Mouse (Mus musculus): Measurements from ENCODE around the gene Maz. TPM values are rescaled to one million over a fixed set of nuclear protein-coding genes. Genes with fewer than 3 reads are reported as not detected.
A peak's percentile ranks its signal among the peaks of the same experiment; 100 is the strongest.

Gene Maz
- total and polyA plus RNA-seq, 3 experiments: 234 to 540 TPM; not detected in 1

DNA sequence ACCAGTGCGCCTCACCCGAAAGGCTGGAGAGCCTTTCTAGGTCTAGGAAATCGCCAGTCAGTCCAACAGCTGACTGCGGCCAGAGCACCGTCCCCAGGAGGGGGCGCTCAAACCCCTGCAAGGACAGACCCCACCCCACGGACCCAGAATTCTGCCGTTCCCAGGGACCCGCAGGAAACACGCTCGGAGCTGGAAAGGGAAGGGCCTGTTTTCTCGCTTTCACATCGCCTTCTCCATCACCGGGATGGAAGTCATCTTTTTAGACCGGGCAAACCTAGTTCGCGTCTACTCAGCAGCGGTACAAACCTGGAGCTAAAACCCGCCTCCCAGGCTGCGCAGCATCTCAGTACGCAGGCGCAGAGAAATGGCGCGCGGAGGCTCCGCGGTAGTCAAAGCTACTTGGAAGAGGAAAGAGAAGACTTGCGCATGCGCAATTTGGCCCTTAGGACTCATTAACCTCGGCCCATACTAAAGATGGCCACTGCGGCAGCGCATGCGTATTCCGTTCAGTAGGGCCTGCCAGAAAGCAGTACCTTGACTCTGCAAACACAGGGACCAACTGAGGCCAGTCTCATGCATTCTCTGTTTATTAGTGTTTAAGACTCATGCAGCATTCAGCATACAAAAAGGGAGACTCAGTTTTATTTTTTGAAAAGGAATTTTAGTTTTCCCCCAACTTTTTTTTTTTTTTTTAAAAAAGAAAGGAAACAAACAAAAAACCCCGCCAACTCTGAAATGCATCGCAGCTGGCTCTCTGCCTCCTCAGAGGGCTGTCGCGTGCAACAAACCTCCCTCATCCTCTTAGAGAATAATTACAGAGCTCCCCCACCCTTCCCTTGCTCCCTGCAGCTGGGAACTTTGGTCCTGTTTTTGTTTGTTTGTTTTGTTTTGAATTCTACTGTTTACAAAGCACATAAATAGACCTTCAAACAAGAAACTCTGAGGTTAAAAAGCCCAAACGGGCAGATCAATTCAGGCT, 9.6 kb downstream of the Maz start, which contains the start of gene Pagr1a (continued):
- TF ChIP-seq CHD1 (IDR thresholded peaks at IDR 0.05; ENCODE audit: low read depth, low read length): no peak
- TF ChIP-seq ZC3H11A (IDR thresholded peaks at IDR 0.05; ENCODE audit: low read depth, low read length): no peak
- TF ChIP-seq SIN3A (IDR thresholded peaks at IDR 0.05; ENCODE audit: low read length): peak; percentile 76
- TF ChIP-seq MAFK (IDR thresholded peaks at IDR 0.05; ENCODE audit: borderline replicate concordance, low read depth, low read length): no peak
- TF ChIP-seq TCF12 (IDR thresholded peaks at IDR 0.05; ENCODE audit: low read depth, low read length): no peak; the same call in 1 of the 2 replicates
- no peak for TF ChIP-seq USF1 (IDR thresholded peaks at IDR 0.05; ENCODE audit: low read depth, low read length)
- TF ChIP-seq MAX (IDR thresholded peaks at IDR 0.05; ENCODE audit: low read length): no peak
- no peak for TF ChIP-seq MYB (IDR thresholded peaks at IDR 0.05; ENCODE audit: low read depth, low read length)
- TF ChIP-seq JUND (IDR thresholded peaks at IDR 0.05; ENCODE audit: low read depth, low read length): no peak
- no peak for TF ChIP-seq RCOR1 (IDR thresholded peaks at IDR 0.05; ENCODE audit: low read depth, low read length)
- TF ChIP-seq E2F4 (IDR thresholded peaks at IDR 0.05; ENCODE audit: borderline replicate concordance, low read depth, low read length): peak; percentile 98
- peak; percentile 81 for TF ChIP-seq ELF1 (IDR thresholded peaks at IDR 0.05; ENCODE audit: low read depth, low read length)
- peak; percentile 79 for TF ChIP-seq NELFE (IDR thresholded peaks at IDR 0.05; ENCODE audit: low read depth, low read length)
- peak; percentile 78 for TF ChIP-seq KAT2A (conservative IDR thresholded peaks at IDR 0.05; ENCODE audit: low read depth, low read length)
- TF ChIP-seq BHLHE40 (IDR thresholded peaks at IDR 0.05; ENCODE audit: borderline replicate concordance, low read depth, low read length): no peak; the same call in 1 of the 2 replicates
- no peak for TF ChIP-seq USF2 (IDR thresholded peaks at IDR 0.05; ENCODE audit: borderline replicate concordance in 1 of 2, insufficient read depth in 1 of 2, low read depth in 1 of 2, low read length in 2 of 2)
- TF ChIP-seq GABPA (IDR thresholded peaks at IDR 0.05; ENCODE audit: low read depth, low read length): no peak
- TF ChIP-seq TBP (IDR thresholded peaks at IDR 0.05; ENCODE audit: low read depth, low read length): no peak
- no peak for TF ChIP-seq ZMIZ1 (IDR thresholded peaks at IDR 0.05; ENCODE audit: low read depth, low read length)

DNA sequence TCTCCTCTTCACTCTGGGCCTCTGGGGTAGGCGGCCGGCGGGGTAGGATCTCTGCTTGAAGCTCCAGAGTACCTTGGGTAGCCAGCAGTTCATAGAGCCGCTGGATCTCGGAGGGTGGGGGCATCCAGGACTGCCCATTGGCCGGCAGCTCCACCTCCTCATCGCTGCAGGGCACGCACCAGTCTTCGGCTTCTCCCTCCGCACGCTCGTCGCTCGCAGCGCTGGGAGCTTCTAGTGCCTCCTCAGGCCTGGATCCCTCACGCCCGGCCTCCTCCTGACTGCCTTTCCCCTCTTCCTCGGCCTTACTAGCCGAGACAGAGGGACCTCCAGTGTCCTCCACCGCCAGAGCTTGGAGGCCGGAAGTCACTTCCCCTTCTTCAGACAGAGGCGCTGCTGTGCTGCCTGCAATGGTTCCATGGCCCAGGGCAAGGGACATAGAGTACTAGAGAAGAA, 10.3 kb downstream of the Maz start:
- peaks cover 0 to 10% of the 10 kb centered on the region in 2 experiments; a peak in 3 of 4 replicates for H3K4me1 ChIP-seq (ENCODE audit: control insufficient read depth in 1 of 2, insufficient read depth in 2 of 2, low read length in 2 of 2)
- H3K27me3 ChIP-seq (ENCODE audit: control insufficient read depth in 1 of 2, insufficient read depth in 2 of 2, low read length in 2 of 2): no peaks in the 10 kb centered on the region
- H3K4me3 ChIP-seq (ENCODE audit: control insufficient read depth in 1 of 2, insufficient read depth in 1 of 2, low read depth in 2 of 2, low read length in 2 of 2): peak overlapping the region; percentile 68 to 99
- peaks cover 36% of the 10 kb centered on the region for H3K79me2 ChIP-seq (ENCODE audit: control insufficient read depth, insufficient read depth, low read length, poor library complexity)
- H3K9ac ChIP-seq (ENCODE audit: control insufficient read depth, low read depth, low read length, poor library complexity, severe bottlenecking): peak overlapping the region; percentile 99
- H3K9me3 ChIP-seq (replicated peaks; ENCODE audit: insufficient read depth, low read length): no peaks in the 10 kb centered on the region
- no peak for DNase-seq (ENCODE audit: low read depth, low spot score)
- H3K27ac ChIP-seq (ENCODE audit: control insufficient read depth, low read depth, low read length): peak overlapping the region; percentile 96
- H3K36me3 ChIP-seq (ENCODE audit: control insufficient read depth in 1 of 2, insufficient read depth in 2 of 2, low read length in 2 of 2): peaks cover 0 to 10% of the 10 kb centered on the region in 2 experiments; a peak in 2 of 4 replicates
- TF ChIP-seq MXI1 (IDR thresholded peaks at IDR 0.05; ENCODE audit: low read depth, low read length) (peak; percentile 55), MEF2A (IDR thresholded peaks at IDR 0.05; ENCODE audit: extremely low read depth, insufficient replicate concordance, low read depth, low read length, poor library complexity, severe bottlenecking) (no peak), HCFC1 (IDR thresholded peaks at IDR 0.05; ENCODE audit: low read depth, low read length) (no peak), TCF12 (IDR thresholded peaks at IDR 0.05; ENCODE audit: low read depth, low read length) (peak; percentile 33; the same call in 1 of the 2 replicates), CHD2 (IDR thresholded peaks at IDR 0.05; ENCODE audit: low read length) (no peak), GATA1 (IDR thresholded peaks at IDR 0.05; ENCODE audit: low read depth, low read length) (no peak), GABPA (IDR thresholded peaks at IDR 0.05; ENCODE audit: low read depth, low read length) (no peak), ZKSCAN1 (IDR thresholded peaks at IDR 0.05; ENCODE audit: low read depth, low read length) (no peak), ZMIZ1 (IDR thresholded peaks at IDR 0.05; ENCODE audit: low read depth, low read length) (peak; percentile 74; the same call in 1 of the 2 replicates), UBTF (IDR thresholded peaks at IDR 0.05; ENCODE audit: borderline replicate concordance, insufficient read depth, low read depth, low read length) (peak; percentile 72; the same call in 1 of the 2 replicates), USF2 (IDR thresholded peaks at IDR 0.05; ENCODE audit: borderline replicate concordance in 1 of 2, insufficient read depth in 1 of 2, low read depth in 1 of 2, low read length in 2 of 2) (no peak), JUND (IDR thresholded peaks at IDR 0.05; ENCODE audit: low read depth, low read length) (no peak), MYC (IDR thresholded peaks at IDR 0.05; ENCODE audit: low read depth, low read length) (no peak), EP300 (IDR thresholded peaks at IDR 0.05; ENCODE audit: low read depth in 1 of 2, low read length in 2 of 2) (no peak), CHD1 (IDR thresholded peaks at IDR 0.05; ENCODE audit: low read depth, low read length) (peak; percentile 90; the same call in 1 of the 2 replicates), USF1 (IDR thresholded peaks at IDR 0.05; ENCODE audit: low read depth, low read length) (no peak), SIN3A (IDR thresholded peaks at IDR 0.05; ENCODE audit: low read length) (no peak; the same call in 1 of the 2 replicates), SMC3 (IDR thresholded peaks at IDR 0.05; ENCODE audit: low read depth, low read length) (no peak), POLR2A (IDR thresholded peaks at IDR 0.05; ENCODE audit: control insufficient read depth in 1 of 2, insufficient read depth in 1 of 2, low read depth in 1 of 2, low read length in 2 of 2, poor library complexity in 1 of 2) (peak in 1 of 2 experiments; percentile 16; a peak in 1 of 4 replicates), ETS1 (IDR thresholded peaks at IDR 0.05; ENCODE audit: low read depth, low read length) (no peak)
